Mouse (Mus musculus): Measurements from ENCODE around the gene Kdelr3.

GRCm38 (mm10) chr15:79527192-79527591 is 11.0 kb downstream of the Kdelr3 start:
- no peak for TF ChIP-seq CTCF (IDR thresholded peaks at IDR 0.05; ENCODE audit: insufficient read depth, low read depth, low read length)
- no peak for TF ChIP-seq POLR2A (IDR thresholded peaks at IDR 0.05; ENCODE audit: insufficient read depth, low read depth, low read length)
